Comparison of ENCODE assay signal across 10 mouse cellular contexts in the genomic region with DNA sequence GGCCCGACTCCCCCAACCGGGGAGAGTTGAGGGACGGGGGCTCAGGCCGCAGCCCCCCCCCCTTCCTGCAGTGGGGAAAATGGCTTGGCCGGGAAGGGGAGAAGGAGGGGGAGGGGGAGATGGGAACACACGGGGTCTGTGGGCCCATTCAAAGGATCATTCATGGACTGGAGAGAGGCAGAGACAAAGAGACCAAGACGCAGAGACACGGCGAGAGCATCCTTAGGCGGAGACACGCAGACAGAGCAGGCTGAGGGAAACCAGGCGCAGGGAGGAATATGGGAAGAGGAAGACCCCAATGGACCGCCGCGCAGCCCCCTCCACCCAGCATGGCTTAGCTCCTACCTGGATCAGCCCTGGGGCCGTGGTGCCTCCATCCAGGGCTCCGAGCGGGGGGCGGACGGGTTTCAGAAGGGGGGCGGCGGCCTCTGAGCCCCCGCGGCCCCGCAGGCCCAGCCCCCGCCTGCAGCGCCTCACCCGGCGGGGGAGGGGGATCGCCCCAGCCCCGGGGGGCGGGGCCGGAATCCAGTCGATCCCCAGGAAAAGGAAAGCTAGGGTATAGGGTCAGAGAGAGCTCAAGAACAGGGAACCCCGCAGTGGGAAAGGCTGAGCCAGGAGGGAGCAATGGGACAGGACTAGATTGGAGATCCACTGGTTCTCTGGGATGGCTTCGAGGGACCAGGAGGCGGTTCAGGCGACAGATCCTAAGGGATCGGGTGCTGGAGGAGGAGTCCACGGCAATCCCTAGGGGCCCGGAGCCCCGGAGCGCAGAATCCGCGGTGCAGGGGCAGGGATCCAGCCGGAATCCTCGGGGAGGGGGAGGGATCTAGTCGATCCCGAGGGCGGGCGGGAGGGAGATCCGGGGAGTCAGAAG. TPM values are rescaled to one million over a fixed set of nuclear protein-coding genes. Genes with fewer than 3 reads are reported as not detected.
DNase-seq lines count a peak whose midpoint lies in the region; ATAC-seq and TF ChIP-seq lines count a peak whose summit lies in the region.
"Had no signal": no experiment of that assay in that cellular context is flagged by ENCODE, and none has a peak within 500 bp of the region (broad histone marks: within the 10 kb centered on the region; RNA-seq: fewer than 3 reads in every experiment).

No protein-coding gene starts in this region.

- peaks cover 60% of the 10 kb centered on the region for H3K27me3 ChIP-seq in erythroblast, embryonic 14.5 days (ENCODE audit: control insufficient read depth)
- H3K27me3 ChIP-seq in embryonic facial prominence, embryonic 14.5 days (replicated peaks; ENCODE audit: control insufficient read depth, insufficient read depth, low read length), result no peaks in the 10 kb centered on the region
- H3K27me3 ChIP-seq in heart, embryonic 14.5 days (ENCODE audit: control insufficient read depth, insufficient read depth, low read length), result peaks cover 44% of the 10 kb centered on the region
- no peaks in the 10 kb centered on the region for H3K27me3 ChIP-seq in stomach, postnatal 0 days (ENCODE audit: control insufficient read depth, insufficient read depth, low read length)
- H3K27me3 ChIP-seq: Patski had no signal

- TF ChIP-seq CTCF in layer of hippocampus, adult 2 months (conservative IDR thresholded peaks at IDR 0.05), result 0 out of 2 replicates have a peak, but pooled peaks have one; percentile 2
- TF ChIP-seq CTCF in stomach, postnatal 0 days (IDR thresholded peaks at IDR 0.05; ENCODE audit: low read depth), result no peak

- TF ChIP-seq EP300 in stomach, postnatal 0 days (optimal IDR thresholded peaks at IDR 0.05), result no peak

- peaks cover 67% of the 10 kb centered on the region for H3K4me1 ChIP-seq in erythroblast, embryonic 14.5 days (ENCODE audit: control insufficient read depth)
- peaks cover 28% of the 10 kb centered on the region for H3K4me1 ChIP-seq in embryonic facial prominence, embryonic 14.5 days (ENCODE audit: control insufficient read depth, insufficient read depth, low read length)
- peaks cover 3 to 24% of the 10 kb centered on the region in 2 experiments; a peak in 3 of 4 replicates for H3K4me1 ChIP-seq in heart, embryonic 14.5 days (ENCODE audit: control insufficient read depth in 2 of 2, insufficient read depth in 2 of 2, low read length in 2 of 2)
- H3K4me1 ChIP-seq in stomach, postnatal 0 days (replicated peaks; ENCODE audit: control insufficient read depth, insufficient read depth), result peaks cover 5% of the 10 kb centered on the region

- H3K9me3 ChIP-seq in erythroblast, embryonic 14.5 days (ENCODE audit: control insufficient read depth, low read length), result peaks cover 2% of the 10 kb centered on the region; the same call in 1 of the 2 replicates
- H3K9me3 ChIP-seq in embryonic facial prominence, embryonic 14.5 days (ENCODE audit: control insufficient read depth, low read length), result no peaks in the 10 kb centered on the region
- no peaks in the 10 kb centered on the region for H3K9me3 ChIP-seq in heart, embryonic 14.5 days (ENCODE audit: control insufficient read depth, low read length)
- no peaks in the 10 kb centered on the region for H3K9me3 ChIP-seq in stomach, postnatal 0 days (ENCODE audit: control insufficient read depth, low read length)

- H3K4me3 ChIP-seq in erythroblast, embryonic 14.5 days (replicated peaks), result peak overlapping the region; percentile 89
- peak overlapping the region; percentile 73 for H3K4me3 ChIP-seq in embryonic facial prominence, embryonic 14.5 days (ENCODE audit: low read depth, low read length)
- H3K4me3 ChIP-seq in heart, embryonic 14.5 days (ENCODE audit: control insufficient read depth in 1 of 2, insufficient read depth in 1 of 2, low read depth in 1 of 2, low read length in 2 of 2), result peak overlapping the region; percentile 67 to 73
- peak overlapping the region; percentile 79 for H3K4me3 ChIP-seq in layer of hippocampus, adult 2 months
- peak overlapping the region; percentile 67 for H3K4me3 ChIP-seq in stomach, postnatal 0 days (ENCODE audit: low read depth, low read length)

- H3K27ac ChIP-seq in embryonic facial prominence, embryonic 14.5 days (replicated peaks; ENCODE audit: low read depth, low read length), result peak overlapping the region; percentile 92
- peak overlapping the region in 1 of 2 experiments; percentile 58; a peak in 2 of 4 replicates for H3K27ac ChIP-seq in heart, embryonic 14.5 days (replicated peaks in 1 of 2; ENCODE audit: control insufficient read depth in 1 of 2, insufficient read depth in 1 of 2, low read depth in 2 of 2, low read length in 2 of 2)
- peak overlapping the region; percentile 95 for H3K27ac ChIP-seq in layer of hippocampus, adult 2 months
- H3K27ac ChIP-seq in stomach, postnatal 0 days (replicated peaks), result peak overlapping the region; percentile 69

- no peak for ATAC-seq in erythroblast, adult 5-6 weeks (replicated peaks; ENCODE audit: low FRiP score, poor library complexity, severe bottlenecking)
- ATAC-seq in embryonic facial prominence, embryonic 14.5 days (ENCODE audit: low read depth), result no peak
- ATAC-seq in heart, embryonic 14.5 days (ENCODE audit: insufficient number of reproducible peaks, insufficient read depth, low FRiP score, low read depth), result no peak
- no peak for ATAC-seq in stomach, postnatal 0 days (ENCODE audit: low FRiP score, low TSS enrichment)

- H3K4me2 ChIP-seq in embryonic facial prominence, embryonic 14.5 days (ENCODE audit: low read depth, low read length), result peak overlapping the region; percentile 95
- peak overlapping the region; percentile 89 for H3K4me2 ChIP-seq in heart, embryonic 14.5 days (ENCODE audit: low read length)
- peak overlapping the region; percentile 77 for H3K4me2 ChIP-seq in stomach, postnatal 0 days (replicated peaks; ENCODE audit: low read depth)

- peak overlapping the region; percentile 81 for H3K9ac ChIP-seq in embryonic facial prominence, embryonic 14.5 days (ENCODE audit: low read depth, low read length)
- peak overlapping the region; percentile 76 for H3K9ac ChIP-seq in heart, embryonic 14.5 days (ENCODE audit: low read length)
- H3K9ac ChIP-seq in stomach, postnatal 0 days (ENCODE audit: low read length), result peak overlapping the region; percentile 65

- peaks cover 9% of the 10 kb centered on the region for H3K36me3 ChIP-seq in erythroblast, embryonic 14.5 days (ENCODE audit: control insufficient read depth)
- peaks cover 20% of the 10 kb centered on the region for H3K36me3 ChIP-seq in embryonic facial prominence, embryonic 14.5 days (ENCODE audit: control insufficient read depth, insufficient read depth, low read length)
- H3K36me3 ChIP-seq in heart, embryonic 14.5 days (ENCODE audit: control insufficient read depth, insufficient read depth, low read length), result no peaks in the 10 kb centered on the region
- 0 out of 2 replicates have a peak, but pooled peaks cover 2% of the 10 kb centered on the region for H3K36me3 ChIP-seq in stomach, postnatal 0 days (ENCODE audit: control insufficient read depth, insufficient read depth, low read length)

- DNase-seq in NIH3T3 (ENCODE audit: low read depth), result peak; percentile 66
- DNase-seq in embryonic facial prominence, embryonic 14.5 days (ENCODE audit: low spot score), result peak; percentile 61
- peak; percentile 25 to 52 for DNase-seq in layer of hippocampus, adult 2 months (ENCODE audit: low spot score in 2 of 2)
- peak; percentile 39 to 59 for DNase-seq in lung, postnatal 4 days
- DNase-seq in stomach, postnatal 0 days (ENCODE audit: low spot score), result peak; percentile 37

- WGBS in embryonic facial prominence, embryonic 14.5 days, result 2% methylated on average over 37 of the region's 52 CpGs
- under 1% methylated on average over 51 of the region's 52 CpGs for WGBS in heart, embryonic 14.5 days
- 2% methylated on average over 42 of the region's 52 CpGs for whole genome bisulfite sequencing in stomach, postnatal 0 days

RNA-seq across cellular contexts. Expression of a gene that starts 0.6 kb away (rescaled TPM):
- 0.13 and 0.16 TPM in 2 replicates for polyA plus RNA-seq in erythroblast, embryonic 14.5 days (2012)
- total RNA-seq in erythroblast, adult 5-6 weeks (2015; ENCODE audit: low replicate concordance), result 0.19 and 0.42 TPM in 2 replicates
- 0.28 and 1.1 TPM in 2 replicates for total RNA-seq in erythroblast, adult 5-6 weeks (2017; ENCODE audit: low replicate concordance)
- polyA plus RNA-seq in embryonic facial prominence, embryonic 14.5 days (2014; fragmentation: Nextera tagmentation; extraction: Ambion mirVana), result 8.3 and 10.6 TPM in 2 replicates
- 2.4 and 2.6 TPM in 2 replicates for polyA plus RNA-seq in heart, embryonic 14.5 days (2014; fragmentation: Nextera tagmentation; extraction: Ambion mirVana)
- total RNA-seq in layer of hippocampus, adult 2 months (2021), result 100 to 1,000 TPM; 197 to 201 TPM
- polyA plus RNA-seq in stomach, postnatal 0 days (2015; fragmentation: Nextera tagmentation; extraction: Ambion mirVana), result 2.5 and 2.7 TPM in 2 replicates

RNA-seq across cellular contexts. Expression of a gene that starts 1.4 kb away (rescaled TPM):
- 204 and 212 TPM in 2 replicates for polyA plus RNA-seq in erythroblast, embryonic 14.5 days (2012)
- total RNA-seq in erythroblast, adult 5-6 weeks (2015; ENCODE audit: low replicate concordance), result 142 and 218 TPM in 2 replicates
- 57.1 and 181 TPM in 2 replicates for total RNA-seq in erythroblast, adult 5-6 weeks (2017; ENCODE audit: low replicate concordance)
- 379 and 388 TPM in 2 replicates for polyA plus RNA-seq in embryonic facial prominence, embryonic 14.5 days (2014; fragmentation: Nextera tagmentation; extraction: Ambion mirVana)
- 340 and 379 TPM in 2 replicates for polyA plus RNA-seq in heart, embryonic 14.5 days (2014; fragmentation: Nextera tagmentation; extraction: Ambion mirVana)
- 100 to 1,000 TPM; 113 to 114 TPM for total RNA-seq in layer of hippocampus, adult 2 months (2021)
- polyA plus RNA-seq in stomach, postnatal 0 days (2015; fragmentation: Nextera tagmentation; extraction: Ambion mirVana), result 329 and 366 TPM in 2 replicates

RNA-seq across cellular contexts. Expression of a gene that starts 9.2 kb away (rescaled TPM):
- polyA plus RNA-seq in erythroblast, embryonic 14.5 days (2012), result 3.6 and 4.4 TPM in 2 replicates
- 12.5 and 17.6 TPM in 2 replicates for total RNA-seq in erythroblast, adult 5-6 weeks (2015; ENCODE audit: low replicate concordance)
- total RNA-seq in erythroblast, adult 5-6 weeks (2017; ENCODE audit: low replicate concordance), result 5.9 and 11.4 TPM in 2 replicates
- 102 and 121 TPM in 2 replicates for polyA plus RNA-seq in embryonic facial prominence, embryonic 14.5 days (2014; fragmentation: Nextera tagmentation; extraction: Ambion mirVana)
- 66.5 and 75.8 TPM in 2 replicates for polyA plus RNA-seq in heart, embryonic 14.5 days (2014; fragmentation: Nextera tagmentation; extraction: Ambion mirVana)
- total RNA-seq in layer of hippocampus, adult 2 months (2021), result 10 to 100 TPM; 17.1 to 19.8 TPM
- polyA plus RNA-seq in stomach, postnatal 0 days (2015; fragmentation: Nextera tagmentation; extraction: Ambion mirVana), result 54.4 and 58.4 TPM in 2 replicates

RNA-seq across cellular contexts. Expression of a gene that starts 15.0 kb away (rescaled TPM):
- polyA plus RNA-seq in erythroblast, embryonic 14.5 days (2012), result not detected in 2 replicates
- total RNA-seq in erythroblast, adult 5-6 weeks (2015; ENCODE audit: low replicate concordance), result not detected in 2 replicates
- not detected in 2 replicates for total RNA-seq in erythroblast, adult 5-6 weeks (2017; ENCODE audit: low replicate concordance)
- polyA plus RNA-seq in embryonic facial prominence, embryonic 14.5 days (2014; fragmentation: Nextera tagmentation; extraction: Ambion mirVana), result 0.26 TPM in 1 of 2 replicates, not detected in the other
- not detected in 2 replicates for polyA plus RNA-seq in heart, embryonic 14.5 days (2014; fragmentation: Nextera tagmentation; extraction: Ambion mirVana)
- total RNA-seq in layer of hippocampus, adult 2 months (2021), result under 1 TPM; 0.34 to 0.49 TPM
- polyA plus RNA-seq in stomach, postnatal 0 days (2015; fragmentation: Nextera tagmentation; extraction: Ambion mirVana), result not detected in 2 replicates

RNA-seq across cellular contexts. Expression of a gene that starts 18.7 kb away (rescaled TPM):
- polyA plus RNA-seq in erythroblast, embryonic 14.5 days (2012), result not detected in 2 replicates
- total RNA-seq in erythroblast, adult 5-6 weeks (2015; ENCODE audit: low replicate concordance), result not detected in 2 replicates
- not detected in 2 replicates for total RNA-seq in erythroblast, adult 5-6 weeks (2017; ENCODE audit: low replicate concordance)
- polyA plus RNA-seq in embryonic facial prominence, embryonic 14.5 days (2014; fragmentation: Nextera tagmentation; extraction: Ambion mirVana), result not detected in 2 replicates
- not detected in 2 replicates for polyA plus RNA-seq in heart, embryonic 14.5 days (2014; fragmentation: Nextera tagmentation; extraction: Ambion mirVana)
- total RNA-seq in layer of hippocampus, adult 2 months (2021), result not detected
- polyA plus RNA-seq in stomach, postnatal 0 days (2015; fragmentation: Nextera tagmentation; extraction: Ambion mirVana), result not detected in 2 replicates
- total RNA-seq: left cerebral cortex, postnatal 36 days had no signal
- polyA plus RNA-seq: Patski had no signal

Comparison
In these comparisons a context has a peak if more than half of its experiments do, and no peak if none do; other contexts are left out.
1. RNA of a gene that starts 9.2 kb away (polyA plus RNA-seq): 102 to 121 TPM in embryonic facial prominence, embryonic 14.5 days, 66.5 to 75.8 TPM in heart, embryonic 14.5 days and 54.4 to 58.4 TPM in stomach, postnatal 0 days; 3.6 to 4.4 TPM in erythroblast, embryonic 14.5 days; every median in the first group is over 10 times any median in the second.
2. Peak in every context shown above with its lines, with median percentiles within 50 percentile points of each other: H3K4me3 ChIP-seq, DNase-seq, H3K4me2 ChIP-seq and H3K9ac ChIP-seq.